Mouse (Mus musculus): ENCODE measurements at regions not wholly inside any gene's neighbourhood (a gene's known extent, or its start where the extent isn't known, plus 50 kb on each side); places are given as distances from the start of the nearest gene placed in this dataset.
A peak's percentile ranks its signal among the peaks of the same experiment; 100 is the strongest.
"Not testable (repeated sequence)": the region's sequence is repeated elsewhere in the genome, so short reads cannot be mapped to it uniquely, and the experiment has no call there.

- Histone ChIP-seq H3K27me3 (no peaks in the 10 kb centered on the region), H3K9me3 (replicated peaks) (no peaks in the 10 kb centered on the region), H3K9ac (no peak overlapping the region), H3K4me1 (0 out of 2 replicates have a peak, but pooled peaks cover 2% of the 10 kb centered on the region), H3K4me3 (replicated peaks) (no peak overlapping the region), H3K36me3 (no peaks in the 10 kb centered on the region), H3K4me2 (no peak overlapping the region), H3K27ac (no peak overlapping the region)
- ATAC-seq (replicated peaks; ENCODE audit: low FRiP score) = no peak
- WGBS = 55% methylated on average over 2 of the region's 2 CpGs
Measured at GRCm38 (mm10) chr2:85280580-85280979, 58.5 kb downstream of the Olfr987 start.

- Histone ChIP-seq H3K4me2 (no peak overlapping the region), H3K4me1 (no peaks in the 10 kb centered on the region), H3K27me3 (no peaks in the 10 kb centered on the region), H3K9me3 (replicated peaks) (no peaks in the 10 kb centered on the region), H3K4me3 (replicated peaks) (no peak overlapping the region), H3K9ac (no peak overlapping the region), H3K36me3 (no peaks in the 10 kb centered on the region), H3K27ac (no peak overlapping the region)
- no peak for ATAC-seq (replicated peaks; ENCODE audit: low FRiP score)
- WGBS = 87% methylated on average over 3 of the region's 3 CpGs
Measured at GRCm38 (mm10) chr2:85278128-85278527, 61.0 kb downstream of the Olfr987 start.

- no peak overlapping the region for H3K9ac ChIP-seq
- no peak overlapping the region for H3K4me2 ChIP-seq
- H3K27ac ChIP-seq = no peak overlapping the region
- no peaks in the 10 kb centered on the region for H3K4me1 ChIP-seq
- no peak for ATAC-seq (replicated peaks; ENCODE audit: low FRiP score)
- WGBS = 90% methylated on average over 1 of the region's 1 CpGs
- H3K4me3 ChIP-seq (replicated peaks) = no peak overlapping the region
- H3K9me3 ChIP-seq (replicated peaks) = no peaks in the 10 kb centered on the region
- H3K36me3 ChIP-seq = no peaks in the 10 kb centered on the region
- no peaks in the 10 kb centered on the region for H3K27me3 ChIP-seq
Measured at GRCm38 (mm10) chr2:85277433-85277832, 61.7 kb downstream of the Olfr987 start.

GRCm38 (mm10) chr2:85266813-85267212, 69.8 kb upstream of the Lrrc55 start:
- H3K9me3 ChIP-seq (replicated peaks); H3K4me2 ChIP-seq; H3K27me3 ChIP-seq; H3K27ac ChIP-seq; H3K9ac ChIP-seq; H3K4me3 ChIP-seq (replicated peaks); ATAC-seq (replicated peaks; ENCODE audit: low FRiP score); H3K36me3 ChIP-seq; H3K4me1 ChIP-seq: not testable (repeated sequence)
- 85% methylated on average over 14 of the region's 14 CpGs for WGBS

GRCm38 (mm10) chr2:85265667-85266066, 68.7 kb upstream of the Lrrc55 start:
- Histone ChIP-seq H3K4me3 (replicated peaks) (no peak overlapping the region), H3K4me1 (no peaks in the 10 kb centered on the region), H3K27me3 (no peaks in the 10 kb centered on the region), H3K9ac (no peak overlapping the region), H3K9me3 (replicated peaks) (no peaks in the 10 kb centered on the region), H3K4me2 (no peak overlapping the region), H3K36me3 (no peaks in the 10 kb centered on the region), H3K27ac (no peak overlapping the region)
- no peak for ATAC-seq (replicated peaks; ENCODE audit: low FRiP score)

- no peak for ATAC-seq (replicated peaks; ENCODE audit: low FRiP score)
- no peaks in the 10 kb centered on the region for H3K9me3 ChIP-seq (replicated peaks)
- no peaks in the 10 kb centered on the region for H3K4me1 ChIP-seq
- H3K36me3 ChIP-seq = no peaks in the 10 kb centered on the region
- no peak overlapping the region for H3K27ac ChIP-seq
- H3K4me3 ChIP-seq (replicated peaks) = no peak overlapping the region
- no peak overlapping the region for H3K4me2 ChIP-seq
- 38% methylated on average over 2 of the region's 2 CpGs for WGBS
- H3K27me3 ChIP-seq = no peaks in the 10 kb centered on the region
- H3K9ac ChIP-seq = no peak overlapping the region
Measured at GRCm38 (mm10) chr2:85265037-85265524, 68.1 kb upstream of the Lrrc55 start.

GRCm38 (mm10) chr2:85257356-85257755, 60.4 kb upstream of the Lrrc55 start:
- WGBS = 80% methylated on average over 3 of the region's 3 CpGs
- ATAC-seq (replicated peaks; ENCODE audit: low FRiP score) = no peak
- Histone ChIP-seq H3K4me3 (replicated peaks) (no peak overlapping the region), H3K27me3 (peaks cover 5% of the 10 kb centered on the region; the same call in 1 of the 2 replicates), H3K27ac (no peak overlapping the region), H3K4me1 (no peaks in the 10 kb centered on the region), H3K36me3 (no peaks in the 10 kb centered on the region), H3K4me2 (no peak overlapping the region), H3K9me3 (replicated peaks) (no peaks in the 10 kb centered on the region), H3K9ac (no peak overlapping the region)

- H3K36me3 ChIP-seq = no peaks in the 10 kb centered on the region
- 77% methylated on average over 2 of the region's 2 CpGs for WGBS
- no peak overlapping the region for H3K27ac ChIP-seq
- H3K4me2 ChIP-seq = no peak overlapping the region
- no peak overlapping the region for H3K9ac ChIP-seq
- no peaks in the 10 kb centered on the region for H3K4me1 ChIP-seq
- ATAC-seq (replicated peaks; ENCODE audit: low FRiP score) = no peak
- peaks cover 5% of the 10 kb centered on the region; the same call in 1 of the 2 replicates for H3K27me3 ChIP-seq
- no peaks in the 10 kb centered on the region for H3K9me3 ChIP-seq (replicated peaks)
- H3K4me3 ChIP-seq (replicated peaks) = no peak overlapping the region
Measured at GRCm38 (mm10) chr2:85255610-85256009, 58.6 kb upstream of the Lrrc55 start.

- Histone ChIP-seq H3K4me1 (no peaks in the 10 kb centered on the region), H3K36me3 (no peaks in the 10 kb centered on the region), H3K4me2 (no peak overlapping the region), H3K4me3 (replicated peaks) (no peak overlapping the region), H3K27ac (peak overlapping the region; percentile 41), H3K27me3 (peaks cover 5% of the 10 kb centered on the region; the same call in 1 of the 2 replicates), H3K9me3 (replicated peaks) (no peaks in the 10 kb centered on the region), H3K9ac (no peak overlapping the region)
- ATAC-seq (replicated peaks; ENCODE audit: low FRiP score) = 0 out of 2 replicates have a peak, but pooled peaks have one; percentile 46
- 29% methylated on average over 16 of the region's 16 CpGs for WGBS
Measured at GRCm38 (mm10) chr2:85252343-85253285, 55.6 kb upstream of the Lrrc55 start.

- no peak for ATAC-seq (replicated peaks; ENCODE audit: low FRiP score)
Measured at GRCm38 (mm10) chr2:85250026-85250560, 53.1 kb upstream of the Lrrc55 start.

More at GRCm38 (mm10) chr2:85250026-85250560, 53.1 kb upstream of the Lrrc55 start:
- H3K4me2 ChIP-seq = no peak overlapping the region
- no peak overlapping the region for H3K4me3 ChIP-seq (replicated peaks)
- H3K27me3 ChIP-seq = peaks cover 5% of the 10 kb centered on the region; the same call in 1 of the 2 replicates
- H3K27ac ChIP-seq = no peak overlapping the region
- no peaks in the 10 kb centered on the region for H3K4me1 ChIP-seq
- no peak overlapping the region for H3K9ac ChIP-seq
- WGBS = 77% methylated on average over 10 of the region's 10 CpGs
- no peaks in the 10 kb centered on the region for H3K9me3 ChIP-seq (replicated peaks)
- H3K36me3 ChIP-seq = no peaks in the 10 kb centered on the region
